Mouse (Mus musculus) C3H10T1/2 (cell line): Measurements from ENCODE around the gene Ndufab1. TPM values are rescaled to one million over a fixed set of nuclear protein-coding genes. Genes with fewer than 3 reads are reported as not detected.

ENCODE experiments used
- polyA plus RNA-seq, 2 experiments: library from polyadenylated mRNA; unstranded; fragments of >200 nt; fragmentation: generic; extraction: Trizol; gene quantifications; one replicate each; pipeline ENCODE4 v1.2.1; 2012; ENCODE audit warnings: missing spikeins in 2 of 2

Gene Ndufab1
- polyA plus RNA-seq: 100 to 1,000 TPM; 380 to 415 TPM

GRCm38 (mm10) chr7:122101747-122102244 is at the start of gene Ndufab1:
Gene Ndufab1, minus strand, starts transcription at chr7:122101886.

GRCm38 (mm10) chr7:122132497-122133337 is 31.0 kb upstream of the Ndufab1 start, which contains the start of the genes Palb2 and Dctn5:
Gene Palb2, minus strand, starts transcription at chr7:122132985.
Gene Dctn5, plus strand, starts transcription at chr7:122133041.

GRCm38 (mm10) chr7:122066945-122067516 is 34.7 kb downstream of the Ndufab1 start, which contains the start of the genes Ubfd1 and Ears2:
Gene Ubfd1, plus strand, starts transcription at chr7:122067175.
Gene Ears2, minus strand, starts transcription at chr7:122067263.

Other genes starting within 250 kb of the Ndufab1 start
- not detected for gene Scnn1b, start 236.8 kb downstream of the Ndufab1 start, polyA plus RNA-seq
- 10 to 100 TPM in 1 of 2 experiments, 1 to 10 TPM in 1; 2.1 to 17.3 TPM for gene Cog7, start 120.2 kb downstream of the Ndufab1 start, polyA plus RNA-seq
- 10 to 100 TPM; 13.0 to 26.4 TPM for gene Gga2, start 80.7 kb downstream of the Ndufab1 start, polyA plus RNA-seq
- 10 to 100 TPM in 1 of 2 experiments, 1 to 10 TPM in 1; 6.4 to 15.9 TPM for gene Ubfd1, start 34.7 kb downstream of the Ndufab1 start, polyA plus RNA-seq
- 1 to 10 TPM; 5.4 to 6.4 TPM for gene Ears2, start 34.6 kb downstream of the Ndufab1 start, polyA plus RNA-seq
- under 1 TPM; 0.43 to 0.85 TPM for gene Palb2, start 31.1 kb upstream of the Ndufab1 start, polyA plus RNA-seq
- gene Dctn5, start 31.2 kb upstream of the Ndufab1 start, polyA plus RNA-seq: 10 to 100 TPM; 31.4 to 69.1 TPM
- gene Plk1, start 57.6 kb upstream of the Ndufab1 start, polyA plus RNA-seq: 100 to 1,000 TPM in 1 of 2 experiments, 10 to 100 TPM in 1; 76.0 to 116 TPM
- under 1 TPM in 1 of 2 experiments, not detected in 1; 0.02 TPM for gene Ern2, start 84.3 kb upstream of the Ndufab1 start, polyA plus RNA-seq
- gene Chp2, start 117.6 kb upstream of the Ndufab1 start, polyA plus RNA-seq: under 1 TPM in 1 of 2 experiments, not detected in 1; 0.02 TPM
- under 1 TPM; 0.01 to 0.07 TPM for gene Prkcb, start 186.9 kb upstream of the Ndufab1 start, polyA plus RNA-seq